ENCODE assay signal across 16 mouse cellular contexts in genomic region chr7:67626671-67627070, GRCm38 (mm10).
"Had no signal": no experiment of that assay in that cellular context is flagged by ENCODE, and none has a peak within 500 bp of the region (broad histone marks: within the 10 kb centered on the region; RNA-seq: fewer than 3 reads in every experiment).

No protein-coding gene starts in this region.

- H3K27me3 ChIP-seq: neural tube, embryonic 13.5 days; neural tube, embryonic 15.5 days; stomach, embryonic 15.5 days had no signal

- H3K36me3 ChIP-seq: stomach, embryonic 15.5 days had no signal

- DNase-seq: retina, postnatal 1 day; right cerebral cortex, adult 18-20 months; right cerebral cortex, postnatal 14 days; right cerebral cortex, postnatal 25 days; right cerebral cortex, postnatal 4 days; spleen, adult 18-20 months; thymus, adult 18-20 months; thymus, adult 2 months; thymus, postnatal 14 days; thymus, postnatal 25 days; thymus, postnatal 36 days; thymus, postnatal 4 days had no signal

- H3K4me1 ChIP-seq: neural tube, embryonic 13.5 days; neural tube, embryonic 15.5 days; stomach, embryonic 15.5 days had no signal

- H3K9ac ChIP-seq: neural tube, embryonic 13.5 days; neural tube, embryonic 15.5 days; stomach, embryonic 15.5 days had no signal

- H3K9me3 ChIP-seq: neural tube, embryonic 13.5 days; neural tube, embryonic 15.5 days; stomach, embryonic 15.5 days had no signal

- H3K4me3 ChIP-seq: neural tube, embryonic 13.5 days; neural tube, embryonic 15.5 days; stomach, embryonic 15.5 days had no signal

- H3K27ac ChIP-seq: neural tube, embryonic 13.5 days; neural tube, embryonic 15.5 days; stomach, embryonic 15.5 days; stomach, postnatal 0 days had no signal
